Mouse (Mus musculus): ENCODE measurements around the gene Eif3d.

Gene Eif3d

DNA sequence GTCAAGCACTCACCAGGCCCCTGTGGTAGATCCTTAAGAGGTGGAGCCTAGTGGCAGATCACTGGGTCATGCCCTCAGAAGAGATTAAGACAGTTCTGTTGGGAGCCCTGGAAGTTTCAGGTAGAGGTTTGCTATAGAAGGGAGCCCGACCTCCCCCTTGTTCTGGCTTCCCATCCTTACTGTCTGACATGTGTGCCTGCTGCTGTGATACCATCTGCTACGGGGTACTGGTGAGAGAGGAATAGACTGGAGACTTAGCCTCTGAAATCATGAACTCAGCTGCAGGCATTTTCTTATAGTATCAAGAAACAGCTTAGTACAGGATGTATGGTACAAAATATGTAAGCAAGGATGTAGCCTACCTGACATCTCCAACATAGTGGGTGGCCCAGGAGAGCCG is 17.7 kb downstream of the Eif3d start:
- DNase-seq (ENCODE audit: low read depth, low spot score), result no peak

DNA sequence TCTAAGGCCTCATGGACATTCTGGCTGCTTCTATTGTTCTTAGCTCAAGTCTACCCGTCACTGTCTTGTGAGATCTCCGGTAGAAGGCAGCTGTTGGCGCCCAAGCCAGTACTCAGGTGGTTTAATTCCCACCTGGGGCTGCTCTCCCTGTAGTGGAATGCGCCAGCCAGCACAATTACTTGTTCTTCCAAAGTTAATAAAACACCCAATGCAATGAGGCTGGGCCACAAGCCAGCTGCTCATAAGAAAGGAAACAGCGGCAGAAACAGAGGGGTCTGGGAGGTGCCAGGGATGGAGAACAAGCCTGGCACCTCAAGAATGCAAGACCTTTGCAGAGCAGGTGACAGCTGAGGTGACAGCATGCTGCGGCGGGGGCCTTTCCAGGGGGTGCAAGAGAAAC is 21.6 kb downstream of the Eif3d start:
- no peak for DNase-seq (ENCODE audit: low read depth, low spot score)

GRCm38 (mm10) chr15:77945711-77946110 is 24.9 kb downstream of the Eif3d start:
- DNase-seq (ENCODE audit: low read depth, low spot score), result no peak

DNA sequence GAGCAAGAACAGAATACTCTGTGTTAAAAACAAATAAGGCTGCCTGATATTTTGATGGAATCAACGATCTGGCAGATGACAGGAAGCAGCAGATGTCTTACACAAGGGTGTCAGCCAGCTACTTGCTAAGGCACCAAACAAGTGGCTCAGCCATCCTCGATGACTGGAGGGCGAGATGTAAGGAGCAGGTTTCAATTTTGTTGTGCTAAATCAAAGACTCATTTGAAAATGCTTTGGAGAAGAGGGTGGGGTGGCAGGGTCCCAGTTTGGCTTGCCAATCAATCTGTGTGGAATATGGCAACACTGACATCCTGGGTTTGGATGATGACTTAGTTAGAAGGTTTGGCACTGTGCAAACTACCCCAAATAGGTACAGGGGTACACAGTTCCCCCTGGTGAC is 29.1 kb downstream of the Eif3d start:
- no peak for DNase-seq (ENCODE audit: low read depth, low spot score)

GRCm38 (mm10) chr15:77938516-77938915 is 32.1 kb downstream of the Eif3d start:
- DNase-seq (ENCODE audit: low read depth, low spot score), result no peak

DNA sequence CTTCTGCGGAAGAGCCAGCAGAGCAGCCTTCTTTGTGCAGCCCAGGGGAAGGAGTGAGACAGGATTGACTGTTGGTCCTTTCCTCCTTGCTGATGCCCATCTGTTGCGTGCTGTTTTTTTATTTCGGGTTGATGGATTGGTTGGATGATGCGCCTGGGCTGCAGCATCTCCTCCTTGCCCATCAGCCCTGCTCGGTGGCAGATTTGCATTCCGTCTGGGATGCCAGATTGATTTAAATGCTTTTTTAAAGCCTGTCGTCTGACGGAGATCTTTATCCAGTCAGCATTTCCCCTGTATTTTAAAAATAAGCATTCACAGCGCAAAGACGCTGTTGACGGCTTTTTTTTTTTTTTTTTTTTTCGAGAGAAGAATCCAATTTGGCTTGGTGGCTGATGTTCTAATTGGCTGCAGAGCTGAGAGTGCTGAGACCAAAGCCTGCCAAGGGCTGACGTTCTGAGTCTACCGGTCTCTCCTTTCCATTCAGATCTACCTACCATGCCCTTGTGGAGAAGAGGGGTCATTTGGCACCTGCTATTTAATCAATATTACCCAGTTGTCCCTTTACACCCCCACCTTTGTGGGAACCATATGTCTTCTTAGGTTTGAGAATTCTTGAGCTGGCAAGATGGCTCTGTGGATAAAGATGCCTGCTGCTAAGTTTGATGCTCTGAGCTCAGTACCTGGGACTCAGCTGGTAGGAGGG is 34.8 kb downstream of the Eif3d start:
- DNase-seq (ENCODE audit: low read depth, low spot score), result no peak

DNA sequence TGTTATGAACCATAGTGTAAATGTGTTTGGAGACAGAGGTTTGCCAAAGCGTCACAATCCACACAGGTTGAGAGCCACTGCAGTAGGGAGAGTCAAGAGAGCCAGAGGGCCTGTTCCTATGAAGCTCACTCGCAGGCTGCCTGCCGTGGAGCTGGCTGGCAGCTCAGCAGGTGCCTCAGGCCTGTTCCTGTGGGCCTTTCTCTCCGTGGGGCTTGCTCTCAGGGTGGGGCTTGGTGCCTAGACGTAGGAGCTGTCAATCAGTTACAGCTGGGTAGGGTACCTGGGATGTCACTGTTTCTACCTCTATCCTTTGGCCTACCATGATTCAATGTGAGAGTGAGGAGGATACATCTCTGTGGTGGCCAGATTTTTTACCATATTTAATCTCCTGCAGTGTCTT is 35.6 kb downstream of the Eif3d start:
- no peak for DNase-seq (ENCODE audit: low read depth, low spot score)

DNA sequence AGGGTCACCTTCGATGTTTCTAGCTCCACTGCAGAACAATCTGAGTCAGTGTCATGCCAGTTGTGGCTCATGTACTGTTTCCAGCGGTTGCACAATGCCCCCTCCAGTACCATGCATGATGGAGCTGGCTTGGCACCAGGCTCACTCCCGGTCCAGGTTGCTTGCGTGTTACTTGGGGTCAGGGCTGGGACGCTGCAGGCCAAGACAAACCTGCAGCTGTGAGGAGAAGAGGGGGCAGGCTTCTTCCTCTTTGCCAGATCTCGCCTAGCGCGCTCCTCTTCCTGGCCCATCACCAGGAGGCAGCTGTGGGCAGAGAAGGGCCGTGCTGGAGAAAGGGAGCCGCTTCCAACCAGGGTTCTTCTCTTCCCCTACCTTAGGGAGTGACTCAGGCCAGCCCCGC is 36.3 kb downstream of the Eif3d start:
- no peak for DNase-seq (ENCODE audit: low read depth, low spot score)

DNA sequence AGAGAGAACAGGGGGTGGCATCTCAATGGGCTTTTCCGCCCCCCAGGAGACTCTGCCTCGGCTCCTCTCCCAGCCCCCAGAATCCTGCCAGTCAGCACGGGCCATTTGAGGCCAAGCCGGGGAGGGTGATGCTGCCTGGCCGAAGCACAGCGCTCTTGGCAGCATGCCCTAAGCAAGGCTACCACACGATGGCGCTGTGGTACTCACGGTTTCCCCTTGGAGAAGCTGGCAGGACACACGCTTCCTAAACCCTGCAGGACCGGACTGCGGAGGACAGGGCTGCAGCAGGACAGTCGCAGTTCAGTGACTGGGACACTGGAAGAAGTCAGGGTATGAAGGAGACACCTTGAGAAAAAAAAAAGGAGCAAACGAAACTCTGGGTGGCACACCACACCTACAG is 36.8 kb downstream of the Eif3d start:
- DNase-seq (ENCODE audit: low read depth, low spot score), result peak; percentile 91

DNA sequence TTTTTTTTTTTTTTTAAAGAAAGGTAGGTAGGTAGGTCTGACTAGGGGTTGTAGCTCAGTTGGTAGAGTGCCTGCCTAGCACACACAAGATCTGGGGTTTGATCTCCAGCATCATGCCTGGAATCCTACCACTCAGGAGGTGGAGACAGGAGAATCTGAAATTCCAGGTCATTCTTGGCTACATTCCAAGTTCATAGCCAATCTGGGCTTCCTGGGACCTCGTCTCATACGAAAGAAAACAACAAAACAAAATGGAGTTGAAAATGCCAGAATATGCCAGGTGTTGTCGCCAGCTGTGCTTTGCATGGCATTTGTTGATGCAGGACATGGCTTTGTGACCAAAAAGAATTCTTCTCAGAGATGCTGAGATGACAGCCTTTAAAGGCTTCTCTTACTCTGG is 37.4 kb downstream of the Eif3d start:
- DNase-seq (ENCODE audit: low read depth, low spot score), result no peak

DNA sequence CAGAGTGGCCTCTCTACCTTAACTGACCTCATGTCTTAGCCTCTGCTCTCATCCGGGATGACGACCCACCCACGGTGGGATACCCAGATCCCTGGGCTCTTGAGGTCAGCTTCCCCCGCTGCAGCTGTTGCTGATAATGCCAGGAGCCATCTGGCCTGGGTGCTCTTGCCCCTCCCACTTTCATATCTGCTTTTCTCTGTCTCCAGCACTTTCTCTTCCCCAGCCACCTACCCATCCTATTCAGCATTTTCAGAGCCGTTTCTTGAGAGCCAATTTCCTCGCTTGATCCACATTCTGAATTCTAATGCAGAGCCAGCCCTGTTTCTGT is 39.0 kb downstream of the Eif3d start:
- DNase-seq (ENCODE audit: low read depth, low spot score), result peak; percentile 88

DNA sequence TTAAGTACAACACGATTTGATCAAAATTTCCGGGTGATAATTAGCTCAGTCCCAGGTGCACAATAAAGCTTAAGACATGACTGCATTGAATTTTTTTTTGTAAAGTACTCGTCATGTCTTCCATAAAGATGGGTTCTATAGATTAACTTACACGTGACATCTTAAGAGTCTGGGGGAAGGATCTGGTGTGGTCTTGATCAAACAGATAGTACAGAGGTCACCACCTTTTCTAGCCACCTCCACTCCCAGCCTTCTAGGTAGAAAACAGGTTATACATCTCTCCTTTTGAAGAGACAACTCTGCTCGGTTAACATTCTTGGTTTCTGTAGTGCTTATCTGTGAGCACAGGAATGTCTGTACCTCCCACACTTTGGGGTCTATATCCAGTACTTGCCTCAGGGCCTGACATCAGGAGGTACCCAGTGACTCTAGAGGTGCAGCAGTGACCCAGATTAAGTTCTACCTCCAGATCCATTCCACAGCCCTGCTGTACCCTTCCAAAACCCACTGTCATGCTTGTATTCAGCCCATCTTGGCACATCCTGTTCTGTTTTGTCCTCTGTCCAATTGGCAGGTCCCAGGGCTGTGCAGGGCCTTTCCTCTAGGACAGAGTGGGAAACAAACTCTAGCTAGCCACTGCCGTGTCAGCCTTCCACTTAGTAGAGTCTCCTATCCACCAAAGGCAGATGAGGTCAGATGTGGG is 39.5 kb downstream of the Eif3d start:
- DNase-seq (ENCODE audit: low read depth, low spot score), result no peak

DNA sequence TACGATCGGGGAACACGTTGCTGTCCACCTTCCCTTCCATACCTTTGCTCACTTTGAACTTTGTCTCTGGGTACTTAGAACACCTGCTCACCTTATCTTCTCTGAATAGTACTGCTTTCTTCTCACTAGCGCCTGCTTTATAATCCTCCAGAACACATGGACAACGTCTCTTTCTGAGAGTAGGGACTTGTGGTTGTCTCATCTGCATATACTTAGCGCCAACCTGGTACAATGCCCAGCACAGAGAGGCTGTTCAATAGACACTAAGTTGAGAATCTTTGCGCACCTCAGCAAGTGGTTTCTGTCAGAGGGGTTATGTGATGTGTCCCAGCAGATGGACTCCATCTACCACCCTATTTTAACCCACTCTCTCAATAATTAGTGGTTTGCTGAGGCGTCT is 40.8 kb downstream of the Eif3d start:
- DNase-seq (ENCODE audit: low read depth, low spot score), result peak; percentile 19

- peak; percentile 99 for DNase-seq (ENCODE audit: low read depth, low spot score)
Observed at GRCm38 (mm10) chr15:77928673-77929331, 41.8 kb downstream of the Eif3d start, which contains the start of gene Txn2. Gene Txn2 (minus strand): TSS chr15:77929006.

- DNase-seq (ENCODE audit: low read depth, low spot score), result no peak
Observed at GRCm38 (mm10) chr15:77928091-77928490, 42.5 kb downstream of the Eif3d start.

DNA sequence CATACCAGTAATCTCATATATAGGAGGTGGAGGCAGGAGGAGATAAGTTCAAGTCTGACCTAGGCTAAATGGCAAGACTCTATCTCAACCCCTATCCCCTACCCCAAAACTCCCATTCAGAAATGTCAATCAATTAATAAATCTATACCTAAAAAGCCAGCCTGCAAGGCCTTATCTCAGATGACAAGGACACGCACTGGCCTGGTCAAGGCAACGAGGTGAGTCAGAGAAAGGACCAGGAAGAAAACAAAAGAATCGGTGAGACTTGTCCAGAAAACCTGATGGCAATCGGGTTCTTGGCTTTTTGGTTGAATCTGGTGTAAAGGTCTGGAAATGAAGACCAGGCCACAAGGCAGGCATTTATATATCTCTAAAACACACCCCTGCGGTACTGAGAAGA is 43.7 kb downstream of the Eif3d start:
- no peak for DNase-seq (ENCODE audit: low read depth, low spot score)

GRCm38 (mm10) chr15:77925195-77925594 is 45.4 kb downstream of the Eif3d start:
- DNase-seq (ENCODE audit: low read depth, low spot score), result no peak

DNA sequence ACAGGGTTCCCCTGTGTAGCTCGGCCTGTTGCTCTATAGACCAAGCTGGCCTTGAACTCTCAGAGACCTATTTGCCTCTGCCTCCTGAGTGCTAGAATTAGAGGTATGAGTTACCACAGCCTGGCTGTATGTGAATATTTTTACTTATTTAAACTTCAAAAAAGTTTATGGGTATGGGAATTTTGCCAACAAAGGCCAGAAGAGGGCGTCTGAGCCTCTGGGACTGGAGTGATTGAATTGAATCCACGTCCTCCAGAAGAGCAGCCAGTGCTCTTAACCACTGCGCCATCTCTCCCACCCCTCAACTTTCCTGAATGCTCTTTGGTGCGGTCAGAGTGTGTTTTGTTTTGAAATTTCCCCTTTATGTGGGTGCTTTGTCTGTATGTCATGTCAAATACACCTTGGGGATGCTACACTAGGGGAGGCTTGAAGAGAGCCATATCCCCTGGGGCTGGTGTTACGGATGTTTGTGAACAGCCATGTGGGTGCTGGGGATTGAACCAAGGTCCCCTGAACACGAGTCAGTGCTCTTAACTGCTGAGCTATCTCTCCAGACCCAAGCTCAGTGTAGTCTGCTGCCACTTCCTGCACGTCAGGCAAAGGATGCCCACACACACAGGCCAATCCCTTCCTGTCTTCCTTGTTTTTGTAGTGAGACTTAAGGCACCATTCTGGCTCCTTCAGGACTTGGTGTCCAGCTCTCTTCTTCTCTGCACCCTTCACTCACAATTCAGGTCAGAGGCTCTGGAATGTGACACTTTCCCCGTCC is 47.2 kb downstream of the Eif3d start:
- DNase-seq (ENCODE audit: low read depth, low spot score), result no peak

- no peak for DNase-seq (ENCODE audit: low read depth, low spot score)
Observed at GRCm38 (mm10) chr15:77922710-77923109, 47.9 kb downstream of the Eif3d start.

- DNase-seq (ENCODE audit: low read depth, low spot score), result no peak
Observed at GRCm38 (mm10) chr15:77921636-77922035, 49.0 kb downstream of the Eif3d start.

GRCm38 (mm10) chr15:77920511-77921462 is 49.8 kb downstream of the Eif3d start:
- DNase-seq (ENCODE audit: low read depth, low spot score), result no peak

All from A20 (cell line).